29 mouse cellular contexts compared by ENCODE assay signal in the genomic region with DNA sequence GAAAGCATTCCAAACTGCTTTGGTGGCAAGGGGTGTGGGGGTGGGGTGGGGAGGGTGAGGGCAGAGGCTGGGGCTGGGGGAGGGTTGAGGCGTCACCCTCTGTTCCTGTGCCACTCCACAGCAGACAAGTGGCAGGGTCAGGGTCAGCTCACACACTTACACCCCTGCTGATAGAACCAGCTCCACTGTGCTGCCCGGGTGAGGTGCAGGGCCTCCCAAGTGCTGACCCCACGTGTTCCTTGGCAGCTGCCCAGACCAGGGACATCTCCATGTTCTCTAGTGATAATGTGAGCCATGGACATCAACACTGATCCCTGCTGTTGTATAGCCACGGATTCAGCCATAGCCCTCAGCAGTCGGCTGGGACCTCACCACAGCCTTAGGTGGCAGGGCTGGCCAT.
A peak's percentile ranks its signal among the peaks of the same experiment; 100 is the strongest.
DNase-seq lines count a peak whose midpoint lies in the region; ATAC-seq lines count a peak whose summit lies in the region.
"Had no signal": no experiment of that assay in that cellular context is flagged by ENCODE, and none has a peak within 500 bp of the region (broad histone marks: within the 10 kb centered on the region; RNA-seq: fewer than 3 reads in every experiment).

No protein-coding gene starts in this region.

- 0 out of 2 replicates have a peak, but pooled peaks have one; percentile 26 for ATAC-seq in heart, embryonic 11.5 days (replicated peaks; ENCODE audit: insufficient number of reproducible peaks, low FRiP score, low TSS enrichment)
- ATAC-seq in limb, embryonic 11.5 days (ENCODE audit: insufficient number of reproducible peaks, low FRiP score, low TSS enrichment, low read depth): peak; percentile 47; the same call in 1 of the 2 replicates
- ATAC-seq in limb, embryonic 15.5 days (ENCODE audit: insufficient number of reproducible peaks, low FRiP score, low TSS enrichment, low read depth): 0 out of 2 replicates have a peak, but pooled peaks have one; percentile 35
- ATAC-seq in neutrophil, adult 5-6 weeks (ENCODE audit: extremely low read depth, insufficient number of reproducible peaks, low FRiP score, poor library complexity, severe bottlenecking): 0 out of 2 replicates have a peak, but pooled peaks have one; percentile 16
- ATAC-seq: activated CD4-positive, CD25-positive, alpha-beta regulatory T cell, adult 4 months; forebrain, embryonic 16.5 days; hindbrain, postnatal 0 days; intestine, embryonic 15.5 days had no signal

- no peaks in the 10 kb centered on the region for H3K4me1 ChIP-seq in heart, embryonic 11.5 days (ENCODE audit: control insufficient read depth, insufficient read depth, low read length)
- H3K4me1 ChIP-seq in limb, embryonic 11.5 days (ENCODE audit: control insufficient read depth, insufficient read depth, low read length): no peaks in the 10 kb centered on the region
- no peaks in the 10 kb centered on the region for H3K4me1 ChIP-seq in limb, embryonic 10.5 days
- H3K4me1 ChIP-seq in limb, embryonic 15.5 days: no peaks in the 10 kb centered on the region
- H3K4me1 ChIP-seq: heart, embryonic 13.5 days; intestine, embryonic 15.5 days; limb, embryonic 12.5 days; neural tube, embryonic 13.5 days had no signal

- H3K27me3 ChIP-seq in heart, embryonic 11.5 days (ENCODE audit: control insufficient read depth, insufficient read depth, low read length): no peaks in the 10 kb centered on the region
- no peaks in the 10 kb centered on the region for H3K27me3 ChIP-seq in limb, embryonic 11.5 days (ENCODE audit: control insufficient read depth, insufficient read depth, low read length)
- no peaks in the 10 kb centered on the region for H3K27me3 ChIP-seq in limb, embryonic 10.5 days (ENCODE audit: low read depth, poor library complexity, severe bottlenecking)
- H3K27me3 ChIP-seq in limb, embryonic 15.5 days: no peaks in the 10 kb centered on the region
- H3K27me3 ChIP-seq: heart, embryonic 13.5 days; intestine, embryonic 15.5 days; limb, embryonic 12.5 days; lung, embryonic 15.5 days; neural tube, embryonic 13.5 days had no signal

- H3K4me2 ChIP-seq in heart, embryonic 11.5 days: no peak overlapping the region
- H3K4me2 ChIP-seq in limb, embryonic 11.5 days (ENCODE audit: low read depth, severe bottlenecking): no peak overlapping the region
- no peak overlapping the region for H3K4me2 ChIP-seq in limb, embryonic 15.5 days
- H3K4me2 ChIP-seq: heart, embryonic 13.5 days; intestine, embryonic 15.5 days; limb, embryonic 12.5 days; liver, embryonic 11.5 days; lung, embryonic 15.5 days; neural tube, embryonic 13.5 days had no signal

- H3K27ac ChIP-seq in heart, embryonic 11.5 days (ENCODE audit: low read depth, low read length): no peak overlapping the region
- no peak overlapping the region for H3K27ac ChIP-seq in limb, embryonic 11.5 days (replicated peaks; ENCODE audit: low read depth, low read length)
- H3K27ac ChIP-seq in limb, embryonic 10.5 days: no peak overlapping the region
- no peak overlapping the region for H3K27ac ChIP-seq in limb, embryonic 15.5 days
- H3K27ac ChIP-seq: gastrocnemius, adult 2 months; heart, adult 2 months; heart, embryonic 13.5 days; hindbrain, postnatal 0 days; intestine, embryonic 15.5 days; kidney, postnatal 0 days; limb, embryonic 12.5 days; lung, embryonic 15.5 days; neural tube, embryonic 13.5 days had no signal

- H3K9ac ChIP-seq in heart, embryonic 11.5 days (ENCODE audit: low read depth, low read length): no peak overlapping the region
- H3K9ac ChIP-seq in limb, embryonic 11.5 days (ENCODE audit: low read length): no peak overlapping the region
- H3K9ac ChIP-seq in limb, embryonic 15.5 days: no peak overlapping the region
- H3K9ac ChIP-seq: heart, embryonic 13.5 days; intestine, embryonic 15.5 days; limb, embryonic 12.5 days; lung, embryonic 15.5 days; neural tube, embryonic 13.5 days had no signal

- intact Hi-C loops in left cerebral cortex, postnatal 14 days (cut with DNase I): no loop called here

- 79% methylated on average over 5 of the region's 5 CpGs for WGBS in heart, embryonic 11.5 days (ENCODE audit: insufficient replicate concordance)
- WGBS in limb, embryonic 11.5 days: 90% methylated on average over 4 of the region's 5 CpGs
- WGBS in limb, embryonic 10.5 days: 91% methylated on average over 5 of the region's 5 CpGs
- WGBS in limb, embryonic 15.5 days: 88% methylated on average over 5 of the region's 5 CpGs

- no peak overlapping the region for H3K4me3 ChIP-seq in heart, embryonic 11.5 days (ENCODE audit: low read depth, low read length)
- no peak overlapping the region for H3K4me3 ChIP-seq in limb, embryonic 11.5 days (ENCODE audit: low read depth, low read length)
- H3K4me3 ChIP-seq in limb, embryonic 10.5 days: no peak overlapping the region
- no peak overlapping the region for H3K4me3 ChIP-seq in limb, embryonic 15.5 days
- H3K4me3 ChIP-seq: gastrocnemius, adult 2 months; heart, adult 2 months; heart, embryonic 13.5 days; intestine, embryonic 15.5 days; limb, embryonic 12.5 days; lung, embryonic 15.5 days; neural tube, embryonic 13.5 days had no signal

- no peaks in the 10 kb centered on the region for H3K36me3 ChIP-seq in heart, embryonic 11.5 days (ENCODE audit: control insufficient read depth, insufficient read depth, low read length)
- H3K36me3 ChIP-seq in limb, embryonic 11.5 days (ENCODE audit: control insufficient read depth, insufficient read depth, low read length): no peaks in the 10 kb centered on the region
- H3K36me3 ChIP-seq in limb, embryonic 10.5 days: no peaks in the 10 kb centered on the region
- no peaks in the 10 kb centered on the region for H3K36me3 ChIP-seq in limb, embryonic 15.5 days
- H3K36me3 ChIP-seq: heart, embryonic 13.5 days; intestine, embryonic 15.5 days; limb, embryonic 12.5 days; lung, embryonic 15.5 days; neural tube, embryonic 13.5 days had no signal

- H3K9me3 ChIP-seq in heart, embryonic 11.5 days (replicated peaks; ENCODE audit: control insufficient read depth, low read length): no peaks in the 10 kb centered on the region
- H3K9me3 ChIP-seq in limb, embryonic 11.5 days (ENCODE audit: control insufficient read depth, low read length): no peaks in the 10 kb centered on the region
- no peaks in the 10 kb centered on the region for H3K9me3 ChIP-seq in limb, embryonic 10.5 days (replicated peaks)
- no peaks in the 10 kb centered on the region for H3K9me3 ChIP-seq in limb, embryonic 15.5 days
- H3K9me3 ChIP-seq: heart, embryonic 13.5 days; intestine, embryonic 15.5 days; limb, embryonic 12.5 days; lung, embryonic 15.5 days; neural tube, embryonic 13.5 days had no signal

- DNase-seq in heart, postnatal 4 days: no peak
- no peak for DNase-seq in limb, embryonic 11.5 days (ENCODE audit: low spot score)
- DNase-seq in limb, embryonic 10.5 days (ENCODE audit: low spot score): no peak
- DNase-seq in left cerebral cortex, postnatal 14 days (ENCODE audit: low spot score in 2 of 2): no peak
- DNase-seq: adrenal gland, adult 2 months; adrenal gland, postnatal 36 days; B cell, adult 2 months; cerebellum, adult 18-20 months; cerebellum, postnatal 14 days; gastrocnemius, adult 2 months; gastrocnemius, postnatal 36 days; heart, adult 2 months; kidney, adult 2 months; layer of hippocampus, postnatal 36 days; thymus, adult 18-20 months; thymus, postnatal 25 days had no signal
